Mouse (Mus musculus): ENCODE results near the gene Rybp. TPM values are rescaled to one million over a fixed set of nuclear protein-coding genes. Genes with fewer than 3 reads are reported as not detected.

The Rybp gene
- polyA plus RNA-seq, 1 experiment from 2014 or later = 5.8 TPM

GRCm38 (mm10) chr6:100214132-100214913 is 73.0 kb downstream of the Rybp start:
- WGBS (ENCODE audit: insufficient replicate concordance) = 43% methylated on average over 12 of the region's 13 CpGs
- Histone ChIP-seq H3K4me2 (ENCODE audit: low read depth, low read length) (no peak overlapping the region), H3K36me3 (replicated peaks; ENCODE audit: insufficient read depth, low read length) (no peaks in the 10 kb centered on the region), H3K9ac (replicated peaks) (no peak overlapping the region), H3K4me3 (ENCODE audit: low read depth, low read length) (no peak overlapping the region), H3K9me3 (ENCODE audit: low read length) (no peaks in the 10 kb centered on the region), H3K27me3 (ENCODE audit: insufficient read depth, low read length) (no peaks in the 10 kb centered on the region), H3K4me1 (ENCODE audit: insufficient read depth) (peaks cover 28% of the 10 kb centered on the region), H3K27ac (ENCODE audit: low read depth) (no peak overlapping the region)
- peak; percentile 69 for ATAC-seq
- TF ChIP-seq CTCF (IDR thresholded peaks at IDR 0.05; ENCODE audit: low read depth) (no peak), EP300 (IDR thresholded peaks at IDR 0.05; ENCODE audit: low read depth) (no peak)
- peak; percentile 57 for DNase-seq

- TF ChIP-seq EP300 (IDR thresholded peaks at IDR 0.05; ENCODE audit: low read depth) = no peak
- no peak for TF ChIP-seq CTCF (IDR thresholded peaks at IDR 0.05; ENCODE audit: low read depth)
- WGBS (ENCODE audit: insufficient replicate concordance) = 48% methylated on average over 9 of the region's 9 CpGs
- no peak for DNase-seq
- no peak for ATAC-seq
- H3K27me3 ChIP-seq (ENCODE audit: insufficient read depth, low read length) = no peaks in the 10 kb centered on the region
- H3K36me3 ChIP-seq (replicated peaks; ENCODE audit: insufficient read depth, low read length) = no peaks in the 10 kb centered on the region
- H3K9ac ChIP-seq (replicated peaks) = no peak overlapping the region
- H3K4me2 ChIP-seq (ENCODE audit: low read depth, low read length) = no peak overlapping the region
- H3K4me3 ChIP-seq (ENCODE audit: low read depth, low read length) = no peak overlapping the region
- no peaks in the 10 kb centered on the region for H3K9me3 ChIP-seq (ENCODE audit: low read length)
- peaks cover 28% of the 10 kb centered on the region for H3K4me1 ChIP-seq (ENCODE audit: insufficient read depth)
- H3K27ac ChIP-seq (ENCODE audit: low read depth) = no peak overlapping the region
These were observed 73.7 kb downstream of the Rybp start for GRCm38 (mm10) chr6:100213596-100213995.

GRCm38 (mm10) chr6:100212820-100213219 is 74.5 kb downstream of the Rybp start:
- H3K36me3 ChIP-seq (replicated peaks; ENCODE audit: insufficient read depth, low read length) = no peaks in the 10 kb centered on the region
- ATAC-seq (no peak), DNase-seq (no peak)
- H3K9ac ChIP-seq (replicated peaks) = no peak overlapping the region
- H3K4me2 ChIP-seq (ENCODE audit: low read depth, low read length) = no peak overlapping the region
- peaks cover 28% of the 10 kb centered on the region for H3K4me1 ChIP-seq (ENCODE audit: insufficient read depth)
- no peaks in the 10 kb centered on the region for H3K9me3 ChIP-seq (ENCODE audit: low read length)
- WGBS (ENCODE audit: insufficient replicate concordance) = 66% methylated on average over 7 of the region's 7 CpGs
- no peak overlapping the region for H3K4me3 ChIP-seq (ENCODE audit: low read depth, low read length)
- no peak overlapping the region for H3K27ac ChIP-seq (ENCODE audit: low read depth)
- H3K27me3 ChIP-seq (ENCODE audit: insufficient read depth, low read length) = no peaks in the 10 kb centered on the region
- TF ChIP-seq CTCF (IDR thresholded peaks at IDR 0.05; ENCODE audit: low read depth) (no peak), EP300 (IDR thresholded peaks at IDR 0.05; ENCODE audit: low read depth) (no peak)

- 60% methylated on average over 3 of the region's 3 CpGs for WGBS (ENCODE audit: insufficient replicate concordance)
- DNase-seq (no peak), ATAC-seq (no peak)
- Histone ChIP-seq H3K4me2 (ENCODE audit: low read depth, low read length) (no peak overlapping the region), H3K36me3 (replicated peaks; ENCODE audit: insufficient read depth, low read length) (no peaks in the 10 kb centered on the region), H3K9ac (replicated peaks) (no peak overlapping the region), H3K4me3 (ENCODE audit: low read depth, low read length) (no peak overlapping the region), H3K4me1 (ENCODE audit: insufficient read depth) (peaks cover 32% of the 10 kb centered on the region), H3K27ac (ENCODE audit: low read depth) (no peak overlapping the region), H3K27me3 (ENCODE audit: insufficient read depth, low read length) (no peaks in the 10 kb centered on the region), H3K9me3 (ENCODE audit: low read length) (no peaks in the 10 kb centered on the region)
- TF ChIP-seq EP300 (IDR thresholded peaks at IDR 0.05; ENCODE audit: low read depth) (no peak), CTCF (IDR thresholded peaks at IDR 0.05; ENCODE audit: low read depth) (no peak)
These were observed 75.6 kb downstream of the Rybp start for GRCm38 (mm10) chr6:100211646-100212045.

GRCm38 (mm10) chr6:100210517-100210916 is 76.8 kb downstream of the Rybp start:
- WGBS (ENCODE audit: insufficient replicate concordance) = 64% methylated on average over 1 of the region's 1 CpGs
- no peak for TF ChIP-seq CTCF (IDR thresholded peaks at IDR 0.05; ENCODE audit: low read depth)
- TF ChIP-seq EP300 (IDR thresholded peaks at IDR 0.05; ENCODE audit: low read depth) = no peak

GRCm38 (mm10) chr6:100206741-100207275 is 80.5 kb downstream of the Rybp start:
- ATAC-seq (peak; percentile 25; the same call in 1 of the 2 replicates), DNase-seq (no peak)
- H3K9ac ChIP-seq (replicated peaks) = no peak overlapping the region
- no peaks in the 10 kb centered on the region for H3K36me3 ChIP-seq (replicated peaks; ENCODE audit: insufficient read depth, low read length)
- TF ChIP-seq EP300 (IDR thresholded peaks at IDR 0.05; ENCODE audit: low read depth) = no peak
- TF ChIP-seq CTCF (IDR thresholded peaks at IDR 0.05; ENCODE audit: low read depth) = no peak
- WGBS (ENCODE audit: insufficient replicate concordance) = 7% methylated on average over 14 of the region's 14 CpGs
- H3K27me3 ChIP-seq (ENCODE audit: insufficient read depth, low read length) = no peaks in the 10 kb centered on the region
- H3K9me3 ChIP-seq (ENCODE audit: low read length) = no peaks in the 10 kb centered on the region
- peaks cover 14% of the 10 kb centered on the region for H3K4me1 ChIP-seq (ENCODE audit: insufficient read depth)
- H3K4me3 ChIP-seq (ENCODE audit: low read depth, low read length) = no peak overlapping the region
- H3K4me2 ChIP-seq (ENCODE audit: low read depth, low read length) = no peak overlapping the region
- H3K27ac ChIP-seq (ENCODE audit: low read depth) = no peak overlapping the region

More at GRCm38 (mm10) chr6:100210517-100210916, 76.8 kb downstream of the Rybp start:
- Histone ChIP-seq H3K27ac (ENCODE audit: low read depth) (no peak overlapping the region), H3K4me1 (ENCODE audit: insufficient read depth) (peaks cover 29% of the 10 kb centered on the region), H3K9ac (replicated peaks) (no peak overlapping the region), H3K4me2 (ENCODE audit: low read depth, low read length) (no peak overlapping the region), H3K9me3 (ENCODE audit: low read length) (no peaks in the 10 kb centered on the region), H3K27me3 (ENCODE audit: insufficient read depth, low read length) (no peaks in the 10 kb centered on the region), H3K4me3 (ENCODE audit: low read depth, low read length) (no peak overlapping the region), H3K36me3 (replicated peaks; ENCODE audit: insufficient read depth, low read length) (no peaks in the 10 kb centered on the region)
- DNase-seq (no peak), ATAC-seq (no peak)

All from liver, postnatal 0 days (tissue).